Mouse (Mus musculus) midbrain, embryonic 12.5 days (tissue): Measurements from ENCODE around the gene Ddx54. TPM values are rescaled to one million over a fixed set of nuclear protein-coding genes. Genes with fewer than 3 reads are reported as not detected.

Experiments used
- ATAC-seq: fragments of 200-750 bp; cut with Nextera tagmentation; 2 replicates; pipeline ENCODE4 v1.8.0; 2017; ENCODE audit warnings: low read depth, moderate TSS enrichment, moderate library complexity; ENCODE audit not compliant: low FRiP score
- H3K27ac ChIP-seq: fragments of 300-500 bp; sonication (generic); replicated peaks from 2 replicates; pipeline ENCODE4 v1.5.1; 2016; ENCODE audit warnings: mild to moderate bottlenecking
- H3K27me3 ChIP-seq: fragments of 300-500 bp; sonication (generic); 2 replicates; pipeline ENCODE4 v1.6.1; 2016; ENCODE audit warnings: mild to moderate bottlenecking
- H3K36me3 ChIP-seq: fragments of 300-500 bp; sonication (generic); 2 replicates; pipeline ENCODE4 v1.6.1; 2016
- H3K4me1 ChIP-seq: fragments of 300-500 bp; sonication (generic); 2 replicates; pipeline ENCODE4 v1.6.1; 2016
- H3K4me2 ChIP-seq: fragments of 300-500 bp; sonication (generic); replicated peaks from 2 replicates; pipeline ENCODE4 v1.6.1; 2016; ENCODE audit warnings: mild to moderate bottlenecking, moderate library complexity
- H3K4me3 ChIP-seq: fragments of 300-500 bp; sonication (generic); 2 replicates; pipeline ENCODE4 v1.5.1; 2016; ENCODE audit warnings: mild to moderate bottlenecking
- H3K9ac ChIP-seq: fragments of 300-500 bp; sonication (generic); replicated peaks from 2 replicates; pipeline ENCODE4 v1.6.1; 2016; ENCODE audit warnings: mild to moderate bottlenecking, moderate library complexity
- H3K9me3 ChIP-seq: fragments of 300-500 bp; sonication (generic); 2 replicates; pipeline ENCODE4 v1.6.1; 2016; ENCODE audit warnings: mild to moderate bottlenecking
- WGBS: fragments of 180-500 bp; shearing (Covaris S2); methylation state at CpG from one replicate; pipeline ENCODE4 v1.1.7; 2016; 5-methylcytosine and 5-hydroxymethylcytosine counted together
- polyA plus RNA-seq: library from polyadenylated mRNA; unstranded; fragments of >200 nt; fragmentation: Nextera tagmentation; extraction: Ambion mirVana; gene quantifications from 2 replicates; pipeline ENCODE4 v1.2.1, GENCODE M21; 2016

Gene Ddx54
- polyA plus RNA-seq, 1 experiment from 2014 or later = 53.0 TPM

GRCm38 (mm10) chr5:120604839-120605238 is 7.7 kb upstream of the Ddx54 start:
- no peaks in the 10 kb centered on the region for H3K27me3 ChIP-seq
- H3K4me1 ChIP-seq = peaks cover 6% of the 10 kb centered on the region; the same call in 1 of the 2 replicates
- peak overlapping the region; percentile 38 for H3K4me3 ChIP-seq
- H3K36me3 ChIP-seq = peaks cover 17% of the 10 kb centered on the region; the same call in 1 of the 2 replicates
- H3K9me3 ChIP-seq = no peaks in the 10 kb centered on the region
- H3K4me2 ChIP-seq = peak overlapping the region; percentile 65
- H3K9ac ChIP-seq = no peak overlapping the region
- no peak for ATAC-seq
- no peak overlapping the region for H3K27ac ChIP-seq
- 4% methylated on average over 6 of the region's 6 CpGs for WGBS

DNA sequence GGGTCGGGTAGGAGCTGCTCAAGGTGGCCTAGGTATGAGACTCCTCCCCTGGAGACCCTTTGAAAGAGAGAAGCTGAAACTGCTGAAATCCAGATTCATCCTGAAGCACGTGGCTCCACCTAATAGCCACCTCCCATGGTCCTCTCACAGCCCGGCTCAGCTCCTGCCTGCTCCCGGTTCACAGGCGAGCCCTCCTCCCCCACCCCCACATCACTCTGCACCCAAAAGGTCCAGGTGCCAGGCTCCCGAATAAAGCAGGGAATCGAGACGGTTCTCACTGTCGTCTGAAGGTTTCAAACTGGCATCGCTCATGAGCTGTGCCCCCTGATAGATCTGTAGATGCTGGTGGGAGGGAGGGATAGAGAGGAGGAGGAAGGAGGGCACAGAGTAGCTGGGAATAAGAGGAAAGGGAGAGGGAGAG is 7.3 kb upstream of the Ddx54 start:
- H3K9me3 ChIP-seq = no peaks in the 10 kb centered on the region
- H3K27ac ChIP-seq = peak overlapping the region; percentile 58
- WGBS = 4% methylated on average over 10 of the region's 10 CpGs
- H3K36me3 ChIP-seq = peaks cover 17% of the 10 kb centered on the region; the same call in 1 of the 2 replicates
- peak; percentile 42; the same call in 1 of the 2 replicates for ATAC-seq
- peak overlapping the region; percentile 65 for H3K4me2 ChIP-seq
- H3K4me1 ChIP-seq = peaks cover 6% of the 10 kb centered on the region; the same call in 1 of the 2 replicates
- peak overlapping the region; percentile 38 for H3K4me3 ChIP-seq
- peak overlapping the region; percentile 60 for H3K9ac ChIP-seq
- H3K27me3 ChIP-seq = no peaks in the 10 kb centered on the region

DNA sequence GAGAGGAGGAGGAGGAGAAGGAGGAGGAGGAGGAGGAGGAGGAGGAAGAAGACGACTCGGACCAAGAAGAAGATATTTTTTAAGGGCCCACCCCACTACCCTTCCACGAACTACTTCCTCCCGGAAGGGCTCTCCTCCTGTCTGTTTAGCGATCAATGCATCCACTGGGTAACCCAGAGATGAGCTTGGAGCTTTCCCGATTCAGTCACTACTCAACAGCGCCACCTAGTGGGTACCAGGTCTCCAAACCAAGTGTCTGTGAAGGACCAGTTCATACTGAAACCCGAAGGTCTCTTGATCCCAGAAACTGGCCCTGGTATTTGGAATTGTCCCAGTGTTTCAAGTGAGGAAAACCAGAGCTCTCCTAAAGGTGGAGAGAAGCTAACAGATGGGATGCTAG is 6.9 kb upstream of the Ddx54 start:
- H3K36me3 ChIP-seq = peaks cover 17% of the 10 kb centered on the region; the same call in 1 of the 2 replicates
- H3K27ac ChIP-seq = peak overlapping the region; percentile 58; the same call in 1 of the 2 replicates
- H3K4me2 ChIP-seq = peak overlapping the region; percentile 65
- H3K4me1 ChIP-seq = peaks cover 6% of the 10 kb centered on the region; the same call in 1 of the 2 replicates
- WGBS = 3% methylated on average over 8 of the region's 8 CpGs
- H3K9ac ChIP-seq = peak overlapping the region; percentile 60
- H3K9me3 ChIP-seq = no peaks in the 10 kb centered on the region
- H3K27me3 ChIP-seq = no peaks in the 10 kb centered on the region
- peak overlapping the region; percentile 38 for H3K4me3 ChIP-seq
- peak; percentile 64 for ATAC-seq

GRCm38 (mm10) chr5:120606590-120607200 is 5.8 kb upstream of the Ddx54 start:
- no peaks in the 10 kb centered on the region for H3K27me3 ChIP-seq
- no peak overlapping the region for H3K9ac ChIP-seq
- H3K4me1 ChIP-seq = peaks cover 14% of the 10 kb centered on the region
- H3K27ac ChIP-seq = no peak overlapping the region
- H3K4me3 ChIP-seq = no peak overlapping the region
- H3K9me3 ChIP-seq = no peaks in the 10 kb centered on the region
- 67% methylated on average over 25 of the region's 25 CpGs for WGBS
- no peak for ATAC-seq
- peaks cover 17% of the 10 kb centered on the region; the same call in 1 of the 2 replicates for H3K36me3 ChIP-seq
- H3K4me2 ChIP-seq = no peak overlapping the region

GRCm38 (mm10) chr5:120607335-120607734 is 5.2 kb upstream of the Ddx54 start:
- no peak for ATAC-seq
- no peak overlapping the region for H3K4me3 ChIP-seq
- no peak overlapping the region for H3K9ac ChIP-seq
- 79% methylated on average over 3 of the region's 3 CpGs for WGBS
- peaks cover 16% of the 10 kb centered on the region for H3K4me1 ChIP-seq
- no peaks in the 10 kb centered on the region for H3K27me3 ChIP-seq
- no peaks in the 10 kb centered on the region for H3K9me3 ChIP-seq
- no peak overlapping the region for H3K27ac ChIP-seq
- no peak overlapping the region for H3K4me2 ChIP-seq
- peaks cover 17% of the 10 kb centered on the region; the same call in 1 of the 2 replicates for H3K36me3 ChIP-seq

DNA sequence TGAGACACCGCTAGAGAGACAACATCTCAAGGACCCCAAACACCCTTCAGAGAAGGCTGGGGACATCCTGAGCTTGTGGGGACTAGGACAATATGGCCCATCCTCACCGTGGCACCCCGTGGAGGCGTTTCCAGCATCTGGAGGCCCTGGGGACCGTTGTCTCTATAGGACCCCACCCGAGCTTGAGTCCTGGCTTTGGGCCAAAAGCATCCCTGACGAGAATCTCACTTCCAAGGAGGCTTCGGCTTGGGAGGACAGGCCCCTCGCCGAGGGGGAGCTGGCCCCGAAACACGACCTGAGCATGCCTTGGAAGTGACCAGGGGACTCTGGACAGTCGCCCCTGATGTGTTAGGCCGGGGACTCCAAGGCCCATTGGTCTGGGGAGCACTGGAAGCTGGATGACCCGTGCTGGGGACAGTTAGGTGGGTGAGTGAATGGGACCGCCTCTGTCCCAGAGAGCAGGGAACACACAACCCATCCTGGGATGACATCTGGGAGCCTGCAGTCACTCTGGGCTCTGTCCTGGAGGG is 3.2 kb upstream of the Ddx54 start:
- Histone ChIP-seq H3K36me3 (peaks cover 17% of the 10 kb centered on the region; the same call in 1 of the 2 replicates), H3K4me2 (no peak overlapping the region), H3K27me3 (no peaks in the 10 kb centered on the region), H3K27ac (no peak overlapping the region), H3K4me3 (no peak overlapping the region), H3K9me3 (no peaks in the 10 kb centered on the region), H3K4me1 (peaks cover 23% of the 10 kb centered on the region), H3K9ac (no peak overlapping the region)
- no peak for ATAC-seq
- 88% methylated on average over 16 of the region's 16 CpGs for WGBS

- 98% methylated on average over 5 of the region's 5 CpGs for WGBS
Observed at GRCm38 (mm10) chr5:120610906-120611305, 1.6 kb upstream of the Ddx54 start.

GRCm38 (mm10) chr5:120611416-120611815 is 1.1 kb upstream of the Ddx54 start:
- Histone ChIP-seq H3K27me3 (no peaks in the 10 kb centered on the region), H3K27ac (no peak overlapping the region), H3K9me3 (no peaks in the 10 kb centered on the region), H3K4me3 (peak overlapping the region; percentile 70), H3K4me2 (peak overlapping the region; percentile 89), H3K9ac (peak overlapping the region; percentile 41), H3K4me1 (peaks cover 17% of the 10 kb centered on the region), H3K36me3 (peaks cover 30% of the 10 kb centered on the region)
- no peak for ATAC-seq
- 67% methylated on average over 8 of the region's 8 CpGs for WGBS

More at GRCm38 (mm10) chr5:120610906-120611305, 1.6 kb upstream of the Ddx54 start:
- Histone ChIP-seq H3K9ac (peak overlapping the region; percentile 41), H3K27me3 (no peaks in the 10 kb centered on the region), H3K4me2 (peak overlapping the region; percentile 89), H3K9me3 (no peaks in the 10 kb centered on the region), H3K4me3 (peak overlapping the region; percentile 70; the same call in 1 of the 2 replicates), H3K36me3 (peaks cover 25% of the 10 kb centered on the region), H3K4me1 (peaks cover 17% of the 10 kb centered on the region), H3K27ac (no peak overlapping the region)
- ATAC-seq = no peak

- under 1% methylated on average over 69 of the region's 69 CpGs for WGBS
- Histone ChIP-seq H3K4me2 (peak overlapping the region; percentile 89), H3K36me3 (peaks cover 46% of the 10 kb centered on the region), H3K27me3 (no peaks in the 10 kb centered on the region), H3K9me3 (no peaks in the 10 kb centered on the region), H3K4me3 (peak overlapping the region; percentile 70), H3K9ac (peak overlapping the region; percentile 67), H3K4me1 (peaks cover 17% of the 10 kb centered on the region), H3K27ac (peak overlapping the region; percentile 80)
- ATAC-seq = peak; percentile 91
Observed at GRCm38 (mm10) chr5:120612822-120613604, 474 bp downstream of the Ddx54 start.

DNA sequence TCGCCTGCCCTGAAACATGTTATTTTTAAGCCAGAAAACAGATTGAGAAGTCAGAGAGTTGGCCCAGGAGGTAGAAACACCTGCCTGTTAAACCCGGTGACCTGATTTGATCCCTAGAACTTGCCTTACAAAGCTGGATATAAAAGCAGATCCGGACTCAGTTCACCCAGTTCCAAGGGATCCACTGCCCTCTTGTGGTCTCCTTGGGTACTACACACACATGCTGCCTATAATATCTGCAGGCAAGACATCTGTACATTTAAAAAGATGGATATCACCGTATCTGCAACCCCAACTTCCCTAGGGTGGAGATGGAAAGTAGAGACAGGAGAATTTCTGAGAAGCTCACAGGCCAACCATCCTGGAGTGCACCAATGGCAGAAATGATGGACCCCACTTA is 3.4 kb downstream of the Ddx54 start:
- Histone ChIP-seq H3K27ac (no peak overlapping the region), H3K9me3 (no peaks in the 10 kb centered on the region), H3K4me3 (no peak overlapping the region), H3K4me1 (peaks cover 16% of the 10 kb centered on the region), H3K36me3 (peaks cover 58% of the 10 kb centered on the region), H3K4me2 (no peak overlapping the region), H3K27me3 (no peaks in the 10 kb centered on the region), H3K9ac (no peak overlapping the region)
- 97% methylated on average over 4 of the region's 4 CpGs for WGBS
- ATAC-seq = no peak

DNA sequence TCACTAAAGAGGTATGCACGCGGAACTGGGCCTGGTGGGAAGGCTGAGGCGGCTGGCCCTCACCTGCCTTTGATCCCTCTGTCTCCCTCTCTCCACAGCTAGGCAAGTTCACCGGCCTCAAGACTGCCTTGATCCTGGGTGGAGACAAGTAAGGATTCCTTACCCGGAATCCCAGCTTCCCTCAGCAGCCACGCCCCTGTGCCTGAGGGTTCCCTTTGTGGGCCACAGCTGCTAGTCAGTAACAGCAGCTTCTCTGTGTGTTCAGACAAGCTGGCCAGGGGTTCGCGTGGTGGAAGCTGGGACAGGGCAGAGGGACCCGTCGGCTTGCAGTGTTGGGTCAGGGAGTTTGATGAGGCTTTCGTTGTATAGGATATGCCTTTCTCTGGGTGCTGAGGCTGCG is 6.2 kb downstream of the Ddx54 start:
- Histone ChIP-seq H3K4me3 (no peak overlapping the region), H3K4me2 (no peak overlapping the region), H3K9ac (no peak overlapping the region), H3K4me1 (peaks cover 6% of the 10 kb centered on the region), H3K27ac (no peak overlapping the region), H3K36me3 (peaks cover 87% of the 10 kb centered on the region), H3K27me3 (no peaks in the 10 kb centered on the region), H3K9me3 (no peaks in the 10 kb centered on the region)
- WGBS = 90% methylated on average over 12 of the region's 12 CpGs
- ATAC-seq = no peak

- H3K4me2 ChIP-seq = no peak overlapping the region
- H3K4me3 ChIP-seq = no peak overlapping the region
- H3K9ac ChIP-seq = no peak overlapping the region
- H3K27me3 ChIP-seq = no peaks in the 10 kb centered on the region
- peaks cover 2% of the 10 kb centered on the region; the same call in 1 of the 2 replicates for H3K4me1 ChIP-seq
- ATAC-seq = no peak
- peaks cover 91% of the 10 kb centered on the region for H3K36me3 ChIP-seq
- no peaks in the 10 kb centered on the region for H3K9me3 ChIP-seq
- no peak overlapping the region for H3K27ac ChIP-seq
- WGBS = 21% methylated on average over 5 of the region's 5 CpGs
Observed at GRCm38 (mm10) chr5:120619201-120619600, 6.7 kb downstream of the Ddx54 start.
